Mouse (Mus musculus) small intestine, adult 2 months (tissue): ENCODE results near the gene Actr8.

ENCODE experiments used
- CTCF ChIP-seq: fragments of 200-500 bp; IDR thresholded peaks from 2 replicates; pipeline ENCODE4 v1.5.1; 2012; ENCODE audit warnings: low read depth, mild to moderate bottlenecking, control low read depth, inconsistent platforms, low read length, moderate library complexity, mixed read lengths; ENCODE audit not compliant: insufficient replicate concordance, insufficient read length; ENCODE audit errors: extremely low read depth
- POLR2A ChIP-seq: fragments of 200-500 bp; IDR thresholded peaks from 2 replicates; pipeline ENCODE4 v1.6.1; 2012; ENCODE audit warnings: low read depth, mild to moderate bottlenecking, control low read depth, inconsistent platforms, low read length, moderate library complexity

DNA sequence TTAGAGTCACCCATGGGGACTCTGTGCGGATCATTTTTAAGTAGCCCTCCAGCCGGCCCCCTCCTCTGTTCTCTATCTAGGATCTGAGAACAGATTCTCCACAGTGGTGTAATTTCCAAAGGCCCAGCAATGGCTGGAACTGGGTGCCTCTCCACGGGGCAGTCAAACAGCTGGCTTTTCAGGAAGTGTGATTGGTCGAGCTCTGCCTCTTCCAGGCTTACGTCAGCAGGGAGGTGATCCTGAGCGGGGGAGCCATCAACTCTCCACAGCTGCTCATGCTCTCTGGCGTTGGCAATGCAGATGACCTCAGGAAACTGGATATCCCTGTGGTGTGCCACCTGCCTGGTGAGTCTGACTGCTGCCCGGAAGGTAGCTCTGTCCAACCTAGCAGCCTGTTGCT, 55.3 kb downstream of the Actr8 start:
- no peak for TF ChIP-seq CTCF
- TF ChIP-seq POLR2A, result no peak
